Mouse (Mus musculus) embryo, embryonic 11.5 days (tissue): Measurements from ENCODE around the gene Rbbp6.

Experiments
- DNase-seq: peaks from one replicate; pipeline ENCODE4 v3.0.0-alpha.2; 2012; ENCODE audit warnings: low read depth, low spot score

The Rbbp6 gene

DNA sequence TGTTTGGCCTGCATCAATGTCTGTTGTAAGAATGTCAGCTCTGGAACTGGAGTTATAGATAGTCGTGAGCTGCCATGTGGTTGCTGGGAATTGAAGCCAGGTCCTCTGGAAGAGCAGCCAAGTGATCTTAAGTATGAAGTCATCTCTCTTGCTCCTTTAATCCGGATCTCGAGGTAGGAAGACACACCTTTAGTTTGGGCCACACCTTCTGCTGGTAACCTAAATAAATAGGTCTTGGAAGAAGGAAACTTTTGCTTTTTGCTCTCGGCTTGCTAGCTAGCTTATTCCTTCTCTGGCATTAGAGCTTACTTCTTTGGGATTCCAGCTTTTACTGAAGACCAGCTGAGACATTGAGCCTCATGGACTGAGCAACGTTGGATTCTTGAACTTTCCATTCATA lies at the start of gene Rbbp6:
Rbbp6 (plus strand) TSS at position 301 of the 400 bp plus-strand sequence.
- no peak for DNase-seq

DNA sequence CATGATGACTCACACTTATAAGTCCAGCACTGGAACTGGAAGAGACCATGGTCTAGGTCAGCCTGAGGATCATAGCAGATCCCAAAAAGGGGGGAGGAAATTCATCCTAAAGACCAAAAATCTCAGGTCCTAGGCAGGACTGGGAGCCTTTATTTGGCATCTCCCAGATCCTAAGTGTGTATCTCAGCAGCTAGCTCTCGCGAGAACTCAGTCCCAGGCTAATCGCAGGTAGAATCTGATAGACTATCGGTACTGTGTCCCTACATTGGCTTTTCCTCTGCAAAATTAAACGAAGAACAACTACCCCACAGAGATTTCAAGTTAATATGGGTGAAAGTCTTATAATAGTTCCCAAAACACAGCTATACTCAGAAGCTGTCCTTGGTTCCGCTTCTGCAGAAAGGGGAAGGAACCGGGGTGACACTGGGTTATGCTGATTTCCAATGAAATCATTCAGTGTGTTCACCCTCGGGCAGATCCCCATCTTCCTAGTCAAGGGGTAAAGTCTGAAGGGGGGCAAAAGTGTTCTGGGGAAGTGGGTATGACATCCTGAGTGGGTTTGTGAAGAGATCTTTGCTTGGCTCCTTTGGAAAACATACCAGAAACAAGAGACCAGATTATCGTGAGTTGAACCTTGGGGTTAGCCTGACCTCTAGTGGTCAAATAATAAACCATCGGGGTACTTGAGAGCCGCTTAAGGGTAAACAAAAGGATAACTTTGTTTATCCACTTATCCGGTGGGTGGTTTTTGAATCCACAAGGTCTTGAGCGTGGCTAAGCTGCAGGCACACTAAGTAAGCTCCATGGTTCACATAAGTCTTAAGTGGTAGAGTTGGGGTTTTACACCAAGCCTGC lies 45.5 kb upstream of the Rbbp6 start:
- DNase-seq = peak; percentile 56

DNA sequence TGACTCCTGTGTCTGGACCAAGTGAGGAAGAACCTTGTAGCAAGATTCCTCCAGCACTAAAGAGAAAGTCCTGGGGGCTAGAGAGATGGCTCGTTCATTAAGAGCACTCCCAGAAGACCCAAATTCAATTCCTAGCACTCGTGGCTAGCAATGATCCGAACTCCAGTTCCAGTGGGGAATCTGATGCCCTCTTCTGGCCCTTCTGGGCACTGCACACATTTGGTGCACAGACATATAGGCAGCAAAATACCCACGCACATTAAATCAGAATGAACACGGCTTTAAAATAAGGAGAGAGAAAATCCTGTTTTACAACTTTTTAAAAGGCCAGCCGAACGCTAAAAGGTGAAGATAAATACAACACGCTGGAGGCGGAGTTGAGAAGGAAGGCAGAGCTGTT lies 43.9 kb upstream of the Rbbp6 start:
- no peak for DNase-seq

DNA sequence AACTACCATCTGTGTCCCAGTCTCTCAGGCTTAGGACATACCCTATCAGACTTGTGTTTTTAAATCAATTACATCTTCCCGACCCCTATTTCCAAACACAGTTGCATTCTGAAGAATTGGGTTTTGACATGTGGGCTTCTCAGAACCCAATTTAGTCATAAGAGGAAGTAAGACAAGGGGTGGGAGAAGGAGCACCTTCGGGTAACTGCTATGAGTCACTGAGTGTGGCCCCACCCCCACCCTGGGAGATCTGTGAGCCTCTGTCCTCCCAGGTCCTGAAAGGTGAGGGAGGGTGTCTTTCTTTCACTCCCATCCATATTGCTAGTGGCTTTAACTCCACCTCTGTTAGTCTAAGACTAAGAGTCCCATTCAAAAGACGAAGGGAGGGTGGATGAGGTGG lies 41.2 kb upstream of the Rbbp6 start:
- DNase-seq = no peak

GRCm38 (mm10) chr7:122930494-122930893 lies 35.0 kb upstream of the Rbbp6 start:
- DNase-seq = no peak

DNA sequence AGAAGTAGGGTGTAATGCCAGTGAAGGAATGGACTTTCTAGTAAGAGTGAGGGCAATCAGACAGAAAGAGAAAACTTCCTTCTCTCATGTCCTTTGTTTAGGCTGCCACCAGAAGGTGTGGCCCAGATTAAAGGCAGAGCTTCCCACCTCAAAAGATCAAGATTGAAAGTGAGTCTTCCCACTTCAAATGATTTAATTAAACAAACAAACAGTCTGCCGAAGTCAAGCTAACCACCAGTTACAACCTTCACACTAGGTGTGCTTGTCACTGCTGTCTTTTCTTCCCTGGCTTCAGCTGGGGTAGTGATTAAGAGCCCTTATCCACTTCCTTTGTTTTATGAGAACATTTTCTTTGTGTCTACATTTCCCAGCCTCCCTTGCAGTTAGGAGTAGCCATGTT lies 33.3 kb upstream of the Rbbp6 start:
- DNase-seq = no peak

DNA sequence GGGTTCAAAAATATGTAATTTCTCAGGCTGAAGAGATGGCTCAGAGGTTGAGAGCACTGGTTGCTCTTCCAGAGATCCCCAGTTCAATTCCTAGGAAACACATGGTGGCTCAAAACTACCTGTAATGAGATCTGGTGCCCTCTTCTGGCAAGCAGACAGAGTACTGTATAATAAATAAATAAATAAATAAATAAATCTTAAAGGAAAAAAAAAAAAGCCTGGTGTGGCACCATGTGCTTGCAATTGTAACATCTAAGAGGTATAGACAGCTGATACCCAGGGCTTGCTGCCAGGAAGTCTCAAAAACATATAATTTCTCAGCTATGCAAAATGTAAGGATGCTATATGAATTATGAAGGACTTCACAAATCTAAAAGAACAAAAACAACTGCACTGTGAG lies 28.9 kb upstream of the Rbbp6 start:
- DNase-seq = no peak

- DNase-seq = no peak
These were observed 27.3 kb upstream of the Rbbp6 start for GRCm38 (mm10) chr7:122938197-122938596.

- no peak for DNase-seq
These were observed 26.3 kb upstream of the Rbbp6 start for GRCm38 (mm10) chr7:122939181-122939580.

- no peak for DNase-seq
These were observed 25.0 kb upstream of the Rbbp6 start for GRCm38 (mm10) chr7:122940371-122941075.

- DNase-seq = no peak
These were observed 23.4 kb upstream of the Rbbp6 start for GRCm38 (mm10) chr7:122942111-122942510.

- peak; percentile 56 for DNase-seq
These were observed 20.3 kb upstream of the Rbbp6 start for GRCm38 (mm10) chr7:122945149-122945548.

- no peak for DNase-seq
These were observed 16.2 kb upstream of the Rbbp6 start for GRCm38 (mm10) chr7:122949268-122949667.

GRCm38 (mm10) chr7:122951464-122951863 lies 14.0 kb upstream of the Rbbp6 start:
- DNase-seq = no peak

DNA sequence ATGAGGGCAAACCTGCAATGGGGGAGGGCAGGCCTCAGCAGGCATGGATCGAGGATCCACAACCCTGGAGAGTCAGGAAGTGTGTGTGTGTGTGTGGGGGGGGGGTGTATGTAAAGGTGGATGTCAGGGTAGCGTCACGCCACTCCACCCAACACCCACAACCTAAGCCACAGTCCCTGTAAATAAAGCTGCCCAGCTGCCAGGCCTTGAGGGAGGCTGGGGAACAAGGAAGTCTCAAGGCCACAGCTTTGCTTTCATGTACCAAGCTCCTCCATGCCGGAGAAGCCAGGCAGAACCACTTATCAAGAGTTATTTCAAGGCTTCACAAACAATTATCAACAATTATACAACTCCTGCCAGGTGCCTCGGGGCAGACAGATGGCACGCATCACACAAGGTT lies 13.4 kb upstream of the Rbbp6 start:
- DNase-seq = no peak

GRCm38 (mm10) chr7:122954451-122955225 lies 10.8 kb upstream of the Rbbp6 start:
- DNase-seq = no peak

DNA sequence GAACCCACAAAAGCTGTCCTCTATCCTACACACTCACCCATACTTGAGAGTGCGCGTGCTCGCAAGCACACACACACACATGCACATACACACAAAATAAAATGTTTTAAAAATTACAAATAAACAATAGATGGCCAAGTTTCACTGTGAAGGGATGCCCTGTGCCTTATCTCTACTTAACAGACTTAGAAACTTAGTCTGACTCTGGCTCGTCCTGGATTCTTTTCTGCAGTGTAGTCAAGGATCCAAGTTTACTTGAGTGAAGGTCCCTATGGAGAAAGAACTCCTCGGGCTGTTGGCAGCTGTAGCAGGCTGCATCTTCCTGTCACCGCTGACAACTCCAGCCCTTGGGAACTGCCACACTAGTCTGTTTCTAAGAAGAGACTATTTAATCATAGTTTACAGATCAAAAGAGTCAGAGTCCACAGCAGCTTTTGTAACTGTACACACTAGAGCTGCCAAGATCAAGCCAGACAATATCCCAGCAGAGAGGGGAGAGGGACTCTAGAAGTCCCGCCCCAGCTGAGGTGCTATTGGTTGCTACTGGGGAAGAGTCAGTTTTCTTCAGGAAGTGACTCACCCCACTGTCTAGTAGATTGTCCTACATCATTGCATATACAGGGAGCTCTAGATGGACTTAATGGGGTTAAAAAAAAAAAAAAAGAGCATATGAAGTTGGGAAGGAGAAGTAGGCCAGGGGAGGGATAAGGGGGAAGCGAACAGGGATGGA lies 10.1 kb upstream of the Rbbp6 start:
- DNase-seq = no peak

DNA sequence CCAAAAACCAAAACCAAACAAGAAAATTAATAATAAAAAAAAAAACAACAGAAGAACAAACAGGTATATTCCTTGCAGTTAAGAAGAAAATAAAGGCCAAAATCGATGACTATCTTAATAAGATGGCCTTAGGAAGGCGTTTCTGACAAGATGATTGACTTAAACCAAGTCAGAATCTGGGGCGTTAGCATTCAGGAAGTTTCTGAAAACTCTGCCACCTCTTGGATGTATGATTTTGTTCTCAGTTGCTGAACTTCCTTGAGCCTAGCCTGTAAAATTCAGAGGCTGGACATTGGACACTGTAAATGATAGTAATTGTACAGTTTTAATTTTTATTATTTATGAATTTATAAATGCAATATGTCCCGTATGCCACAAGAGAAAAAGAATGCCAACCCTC lies 3.3 kb downstream of the Rbbp6 start:
- DNase-seq = no peak

- peak; percentile 96 for DNase-seq
These were observed 3.9 kb downstream of the Rbbp6 start for GRCm38 (mm10) chr7:122969231-122970032.

- DNase-seq = peak; percentile 20
These were observed 4.8 kb downstream of the Rbbp6 start for GRCm38 (mm10) chr7:122970119-122970781.
